Mouse (Mus musculus): ENCODE measurements around the gene Ttc8.

DNA sequence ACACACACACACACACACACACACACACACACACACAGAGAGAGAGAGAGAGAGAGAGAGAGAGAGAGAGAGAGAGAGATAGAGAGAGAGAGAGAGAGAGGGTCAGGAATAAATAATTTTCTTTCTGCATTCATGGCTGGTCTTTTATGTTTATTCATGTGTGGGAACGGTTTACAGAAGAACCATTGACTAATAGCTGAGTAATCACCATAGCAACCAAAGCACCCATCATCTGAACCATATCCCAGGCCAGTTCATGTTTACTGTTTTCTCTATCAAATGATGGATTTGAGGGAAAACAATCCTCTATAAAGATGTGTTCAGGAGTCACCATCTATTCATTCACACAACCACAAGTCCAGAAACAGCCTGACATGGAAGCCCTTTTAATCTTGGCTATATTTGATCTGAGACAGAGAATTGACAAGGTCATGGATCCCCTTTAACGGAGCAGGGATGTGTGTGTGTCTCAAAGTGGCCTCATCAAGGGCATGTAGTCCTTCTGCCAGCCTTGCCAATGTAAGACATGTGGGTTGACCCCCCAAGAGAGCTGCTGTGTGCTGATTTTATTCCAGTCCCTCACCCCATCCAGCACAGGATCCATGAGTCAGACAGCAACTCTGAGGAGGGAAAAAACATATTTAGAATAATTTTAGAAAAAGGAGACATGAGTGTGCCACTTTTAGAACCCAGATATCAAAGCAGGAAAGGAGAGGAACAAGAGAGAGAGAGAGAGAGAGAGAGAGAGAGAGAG is 70.9 kb downstream of the Ttc8 start:
- TF ChIP-seq CTCF (IDR thresholded peaks at IDR 0.05; ENCODE audit: low read depth, low read length) (no peak), POLR2A (IDR thresholded peaks at IDR 0.05; ENCODE audit: borderline replicate concordance, low read depth, low read length) (no peak)
